Mouse (Mus musculus) B cell, adult 2 months (primary cell): ENCODE data around the gene Ect2.

ENCODE experiments used
- DNase-seq, 2 experiments: peaks; one replicate each; pipeline ENCODE4 v3.0.0; 2022

The Ect2 gene

GRCm38 (mm10) chr3:27064886-27065285 is 88.8 kb downstream of the Ect2 start:
- no peak for DNase-seq

GRCm38 (mm10) chr3:27063399-27064260 is 90.0 kb downstream of the Ect2 start:
- DNase-seq = no peak

- DNase-seq = no peak
These were observed 93.2 kb downstream of the Ect2 start for GRCm38 (mm10) chr3:27060441-27060840.

- DNase-seq = no peak
These were observed 94.0 kb downstream of the Ect2 start for GRCm38 (mm10) chr3:27059529-27060322.

- DNase-seq = no peak
These were observed 98.2 kb downstream of the Ect2 start for GRCm38 (mm10) chr3:27055471-27055870.

- DNase-seq = no peak
These were observed 98.9 kb downstream of the Ect2 start for GRCm38 (mm10) chr3:27054766-27055165.
